Mouse (Mus musculus) testis, adult 2 months (tissue): ENCODE data around the gene BC030499.

Source experiments
- CTCF ChIP-seq: fragments of 200-500 bp; IDR thresholded peaks from 2 replicates; pipeline ENCODE4 v1.5.1; 2012; ENCODE audit warnings: low read depth, mild to moderate bottlenecking, inconsistent platforms, low read length, moderate library complexity; ENCODE audit not compliant: control insufficient read depth, insufficient read depth, insufficient replicate concordance
- POLR2A ChIP-seq: fragments of 200-500 bp; IDR thresholded peaks from 2 replicates; pipeline ENCODE4 v1.6.1; 2012; ENCODE audit warnings: low read depth, mild to moderate bottlenecking, inconsistent platforms, low read length, moderate library complexity; ENCODE audit not compliant: control insufficient read depth

DNA sequence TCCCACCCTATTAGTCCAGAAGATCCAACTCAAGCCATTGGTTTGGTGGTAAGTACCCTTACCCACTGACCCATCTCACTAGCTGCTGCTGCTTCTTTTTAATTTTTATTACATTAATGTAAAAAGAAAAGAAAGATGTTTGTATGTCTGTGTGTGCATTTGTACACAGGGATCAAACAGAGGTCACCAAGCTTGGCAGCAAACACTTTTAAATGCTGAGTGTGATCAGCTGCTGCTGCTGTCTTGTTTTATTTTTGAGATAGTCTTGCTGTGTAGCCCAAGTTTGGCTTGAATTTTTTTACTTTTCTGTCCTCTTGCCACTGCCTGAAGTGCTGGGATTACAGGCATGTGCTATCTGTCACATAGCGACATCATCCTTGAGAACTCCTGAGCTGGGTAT is 15.0 kb upstream of the BC030499 start:
- TF ChIP-seq CTCF: no peak
- no peak for TF ChIP-seq POLR2A
